Mouse (Mus musculus) myocyte (in vitro differentiated cells): ENCODE measurements at regions not wholly inside any gene's neighbourhood (a gene's known extent, or its start where the extent isn't known, plus 50 kb on each side); places are given as distances from the start of the nearest gene placed in this dataset.

Experiments
- E2F4 ChIP-seq: IDR thresholded peaks from one replicate; pipeline ENCODE4 v1.6.1; 2011; ENCODE audit warnings: mild to moderate bottlenecking, control low read depth, moderate library complexity; ENCODE audit not compliant: insufficient read depth
- MAX ChIP-seq: IDR thresholded peaks from one replicate; pipeline ENCODE4 v1.6.1; 2011; ENCODE audit warnings: low read depth, mild to moderate bottlenecking, control low read depth
- POLR2A ChIP-seq: IDR thresholded peaks from one replicate; pipeline ENCODE4 v1.6.1; 2011; ENCODE audit warnings: low read depth, mild to moderate bottlenecking, control low read depth, moderate library complexity; ENCODE audit not compliant: insufficient read length
- POLR2AphosphoS2 ChIP-seq: IDR thresholded peaks from one replicate; pipeline ENCODE4 v1.6.1; 2011; ENCODE audit warnings: low read depth, control low read depth; ENCODE audit not compliant: insufficient read length
- SRF ChIP-seq: IDR thresholded peaks from one replicate; pipeline ENCODE4 v1.6.1; 2011; ENCODE audit warnings: low read depth; ENCODE audit not compliant: control insufficient read depth, insufficient read length

DNA sequence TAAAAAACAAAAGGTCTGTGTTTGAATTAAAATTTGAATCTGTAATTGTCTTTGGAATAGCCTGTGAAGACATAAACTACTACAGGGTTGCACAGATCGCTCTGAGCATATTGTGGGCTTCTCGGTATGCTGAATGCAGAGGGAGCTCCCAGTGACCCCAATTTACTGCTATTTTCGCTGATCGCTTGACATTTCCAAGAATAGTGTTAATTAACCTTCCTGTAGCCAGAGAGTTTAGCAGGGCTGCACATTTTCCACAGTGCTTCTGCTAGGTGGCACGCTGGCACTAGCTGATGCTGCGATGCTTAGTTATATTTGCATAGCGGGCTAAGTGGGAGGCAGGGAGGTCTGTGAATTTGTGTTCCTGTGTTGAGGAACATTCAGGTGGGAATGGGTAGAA, 164.8 kb upstream of the Stac start:
- TF ChIP-seq POLR2A (no peak), SRF (no peak), POLR2AphosphoS2 (no peak), MAX (no peak), E2F4 (no peak)
